Mouse (Mus musculus): Measurements from ENCODE around the gene Pcsk6. TPM values are rescaled to one million over a fixed set of nuclear protein-coding genes. Genes with fewer than 3 reads are reported as not detected.

The Pcsk6 gene
- polyA plus RNA-seq, 1 experiment, result 0.04 TPM

- peaks cover 10% of the 10 kb centered on the region for H3K27me3 ChIP-seq (ENCODE audit: control insufficient read depth, insufficient read depth, insufficient read length)
- H3K79me2 ChIP-seq (ENCODE audit: control insufficient read depth, insufficient read depth), result no peaks in the 10 kb centered on the region
- H3K4me2 ChIP-seq (ENCODE audit: low read depth), result no peak overlapping the region
- H3ac ChIP-seq (ENCODE audit: control insufficient read depth, insufficient read length), result no peak overlapping the region
- TF ChIP-seq MAX (IDR thresholded peaks at IDR 0.05; ENCODE audit: low read depth) (no peak), POLR2A (IDR thresholded peaks at IDR 0.05; ENCODE audit: insufficient read length, low read depth) (no peak), USF1 (IDR thresholded peaks at IDR 0.05; ENCODE audit: low read depth) (no peak), TCF12 (IDR thresholded peaks at IDR 0.05; ENCODE audit: insufficient read depth, poor library complexity, severe bottlenecking) (no peak), E2F4 (IDR thresholded peaks at IDR 0.05; ENCODE audit: insufficient read depth) (no peak), REST (IDR thresholded peaks at IDR 0.05; ENCODE audit: insufficient read depth, insufficient read length) (no peak), MYOD1 (IDR thresholded peaks at IDR 0.05; ENCODE audit: control insufficient read depth in 1 of 3, insufficient read length in 2 of 3, low read depth in 2 of 3) (no peak), SRF (IDR thresholded peaks at IDR 0.05; ENCODE audit: control insufficient read depth, insufficient read length, low read depth) (no peak), TCF3 (IDR thresholded peaks at IDR 0.05; ENCODE audit: insufficient read length, low read depth) (no peak)
- H3K36me3 ChIP-seq (ENCODE audit: control insufficient read depth, insufficient read depth), result no peaks in the 10 kb centered on the region
- H3K4me3 ChIP-seq, result no peak overlapping the region
These were observed 7.6 kb downstream of the Pcsk6 start for GRCm38 (mm10) chr7:65869173-65869572.

GRCm38 (mm10) chr7:65869794-65870193 lies 8.3 kb downstream of the Pcsk6 start:
- no peaks in the 10 kb centered on the region for H3K36me3 ChIP-seq (ENCODE audit: control insufficient read depth, insufficient read depth)
- no peak overlapping the region for H3K4me2 ChIP-seq (ENCODE audit: low read depth)
- TF ChIP-seq CEBPB (IDR thresholded peaks at IDR 0.05; ENCODE audit: insufficient read depth, poor library complexity, severe bottlenecking) (no peak), TCF12 (IDR thresholded peaks at IDR 0.05; ENCODE audit: insufficient read depth, poor library complexity, severe bottlenecking) (no peak), MYOD1 (IDR thresholded peaks at IDR 0.05; ENCODE audit: control insufficient read depth in 1 of 3, insufficient read length in 2 of 3, low read depth in 2 of 3) (no peak)
- H3K27me3 ChIP-seq (ENCODE audit: control insufficient read depth, insufficient read depth, insufficient read length), result peaks cover 10% of the 10 kb centered on the region
- H3K4me3 ChIP-seq, result no peak overlapping the region
- H3K79me2 ChIP-seq (ENCODE audit: control insufficient read depth, insufficient read depth), result no peaks in the 10 kb centered on the region
- H3ac ChIP-seq (ENCODE audit: control insufficient read depth, insufficient read length), result no peak overlapping the region

GRCm38 (mm10) chr7:65870227-65870626 lies 8.7 kb downstream of the Pcsk6 start:
- Histone ChIP-seq H3K27me3 (ENCODE audit: control insufficient read depth, insufficient read depth, insufficient read length) (peaks cover 10% of the 10 kb centered on the region), H3K79me2 (ENCODE audit: control insufficient read depth, insufficient read depth) (no peaks in the 10 kb centered on the region), H3ac (ENCODE audit: control insufficient read depth, insufficient read length) (no peak overlapping the region), H3K4me3 (no peak overlapping the region), H3K4me2 (ENCODE audit: low read depth) (no peak overlapping the region), H3K36me3 (ENCODE audit: control insufficient read depth, insufficient read depth) (no peaks in the 10 kb centered on the region)
- no peak for TF ChIP-seq SRF (IDR thresholded peaks at IDR 0.05; ENCODE audit: control insufficient read depth, insufficient read length, low read depth)
- TF ChIP-seq USF1 (IDR thresholded peaks at IDR 0.05; ENCODE audit: low read depth), result no peak
- TF ChIP-seq TCF3 (IDR thresholded peaks at IDR 0.05; ENCODE audit: insufficient read length, low read depth), result no peak
- no peak for TF ChIP-seq POLR2AphosphoS2 (IDR thresholded peaks at IDR 0.05; ENCODE audit: insufficient read length, low read depth)
- TF ChIP-seq CEBPB (IDR thresholded peaks at IDR 0.05; ENCODE audit: insufficient read depth, poor library complexity, severe bottlenecking), result no peak
- no peak for TF ChIP-seq E2F4 (IDR thresholded peaks at IDR 0.05; ENCODE audit: insufficient read depth)
- no peak for TF ChIP-seq POLR2A (IDR thresholded peaks at IDR 0.05; ENCODE audit: insufficient read length, low read depth)
- no peak for TF ChIP-seq MYOD1 (IDR thresholded peaks at IDR 0.05; ENCODE audit: control insufficient read depth in 1 of 3, insufficient read length in 2 of 3, low read depth in 2 of 3)
- no peak for TF ChIP-seq MYOG (IDR thresholded peaks at IDR 0.05; ENCODE audit: control insufficient read depth in 1 of 3, insufficient read depth in 1 of 3, insufficient read length in 2 of 3, low read depth in 2 of 3)
- TF ChIP-seq REST (IDR thresholded peaks at IDR 0.05; ENCODE audit: insufficient read depth, insufficient read length), result no peak
- TF ChIP-seq TCF12 (IDR thresholded peaks at IDR 0.05; ENCODE audit: insufficient read depth, poor library complexity, severe bottlenecking), result no peak
- TF ChIP-seq MAX (IDR thresholded peaks at IDR 0.05; ENCODE audit: low read depth), result no peak

GRCm38 (mm10) chr7:65870928-65871580 lies 9.5 kb downstream of the Pcsk6 start:
- no peak overlapping the region for H3K4me2 ChIP-seq (ENCODE audit: low read depth)
- H3K27me3 ChIP-seq (ENCODE audit: control insufficient read depth, insufficient read depth, insufficient read length), result peaks cover 10% of the 10 kb centered on the region
- no peaks in the 10 kb centered on the region for H3K36me3 ChIP-seq (ENCODE audit: control insufficient read depth, insufficient read depth)
- TF ChIP-seq SRF (IDR thresholded peaks at IDR 0.05; ENCODE audit: control insufficient read depth, insufficient read length, low read depth) (no peak), POLR2AphosphoS2 (IDR thresholded peaks at IDR 0.05; ENCODE audit: insufficient read length, low read depth) (no peak), TCF3 (IDR thresholded peaks at IDR 0.05; ENCODE audit: insufficient read length, low read depth) (no peak), CEBPB (IDR thresholded peaks at IDR 0.05; ENCODE audit: insufficient read depth, poor library complexity, severe bottlenecking) (no peak), POLR2A (IDR thresholded peaks at IDR 0.05; ENCODE audit: insufficient read length, low read depth) (no peak), MAX (IDR thresholded peaks at IDR 0.05; ENCODE audit: low read depth) (no peak)
- H3K79me2 ChIP-seq (ENCODE audit: control insufficient read depth, insufficient read depth), result no peaks in the 10 kb centered on the region
- no peak overlapping the region for H3ac ChIP-seq (ENCODE audit: control insufficient read depth, insufficient read length)
- no peak overlapping the region for H3K4me3 ChIP-seq

- TF ChIP-seq USF1 (IDR thresholded peaks at IDR 0.05; ENCODE audit: low read depth) (no peak), MAX (IDR thresholded peaks at IDR 0.05; ENCODE audit: low read depth) (no peak), E2F4 (IDR thresholded peaks at IDR 0.05; ENCODE audit: insufficient read depth) (no peak), POLR2AphosphoS2 (IDR thresholded peaks at IDR 0.05; ENCODE audit: insufficient read length, low read depth) (no peak), TCF3 (IDR thresholded peaks at IDR 0.05; ENCODE audit: insufficient read length, low read depth) (no peak), REST (IDR thresholded peaks at IDR 0.05; ENCODE audit: insufficient read depth, insufficient read length) (no peak), CEBPB (IDR thresholded peaks at IDR 0.05; ENCODE audit: insufficient read depth, poor library complexity, severe bottlenecking) (no peak)
These were observed 10.3 kb downstream of the Pcsk6 start for GRCm38 (mm10) chr7:65871851-65872250.

More at GRCm38 (mm10) chr7:65871851-65872250, 10.3 kb downstream of the Pcsk6 start:
- H3K4me3 ChIP-seq, result no peak overlapping the region
- H3K36me3 ChIP-seq (ENCODE audit: control insufficient read depth, insufficient read depth), result no peaks in the 10 kb centered on the region
- no peaks in the 10 kb centered on the region for H3K79me2 ChIP-seq (ENCODE audit: control insufficient read depth, insufficient read depth)
- no peak overlapping the region for H3K4me2 ChIP-seq (ENCODE audit: low read depth)
- peaks cover 10% of the 10 kb centered on the region for H3K27me3 ChIP-seq (ENCODE audit: control insufficient read depth, insufficient read depth, insufficient read length)
- no peak overlapping the region for H3ac ChIP-seq (ENCODE audit: control insufficient read depth, insufficient read length)

All from myocyte (in vitro differentiated cells).